Mouse (Mus musculus): ENCODE measurements around the gene Snrpa1. TPM values are rescaled to one million over a fixed set of nuclear protein-coding genes. Genes with fewer than 3 reads are reported as not detected.

Snrpa1 gene
- polyA plus RNA-seq, 1 experiment from 2014 or later = 133 TPM

DNA sequence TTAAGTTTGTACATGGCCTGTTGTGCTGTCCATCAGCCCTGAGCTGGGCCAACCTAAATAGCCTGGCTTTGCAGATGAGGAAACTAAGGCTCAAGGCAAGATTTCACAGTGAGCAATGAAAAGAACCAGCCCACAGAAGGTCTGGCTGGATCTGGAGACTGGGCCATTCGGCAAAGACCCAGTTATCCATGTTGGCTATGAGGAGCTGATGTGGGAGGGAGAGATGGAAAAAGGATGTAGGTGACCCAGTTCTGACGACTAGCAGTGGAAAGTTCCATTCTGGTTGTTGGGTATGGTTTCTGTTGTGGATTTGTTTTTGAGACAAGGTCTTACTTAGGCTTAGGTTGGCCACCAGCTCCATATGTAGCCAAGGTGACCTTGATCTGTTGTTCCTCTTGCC lies 29.3 kb downstream of the Snrpa1 start:
- WGBS = 89% methylated on average over 2 of the region's 2 CpGs
- no peak for ATAC-seq
- Histone ChIP-seq H3K36me3 (ENCODE audit: control insufficient read depth, insufficient read depth, low read length) (peaks cover 27% of the 10 kb centered on the region), H3K27ac (ENCODE audit: low read length) (no peak overlapping the region), H3K9me3 (replicated peaks; ENCODE audit: control insufficient read depth, low read length, poor library complexity, severe bottlenecking) (no peaks in the 10 kb centered on the region), H3K4me2 (ENCODE audit: low read length) (no peak overlapping the region), H3K27me3 (ENCODE audit: control insufficient read depth, insufficient read depth, low read depth, low read length) (no peaks in the 10 kb centered on the region), H3K4me3 (ENCODE audit: low read depth, low read length) (no peak overlapping the region), H3K9ac (ENCODE audit: low read depth, low read length) (no peak overlapping the region), H3K4me1 (ENCODE audit: control insufficient read depth, insufficient read depth, low read length) (no peaks in the 10 kb centered on the region)

DNA sequence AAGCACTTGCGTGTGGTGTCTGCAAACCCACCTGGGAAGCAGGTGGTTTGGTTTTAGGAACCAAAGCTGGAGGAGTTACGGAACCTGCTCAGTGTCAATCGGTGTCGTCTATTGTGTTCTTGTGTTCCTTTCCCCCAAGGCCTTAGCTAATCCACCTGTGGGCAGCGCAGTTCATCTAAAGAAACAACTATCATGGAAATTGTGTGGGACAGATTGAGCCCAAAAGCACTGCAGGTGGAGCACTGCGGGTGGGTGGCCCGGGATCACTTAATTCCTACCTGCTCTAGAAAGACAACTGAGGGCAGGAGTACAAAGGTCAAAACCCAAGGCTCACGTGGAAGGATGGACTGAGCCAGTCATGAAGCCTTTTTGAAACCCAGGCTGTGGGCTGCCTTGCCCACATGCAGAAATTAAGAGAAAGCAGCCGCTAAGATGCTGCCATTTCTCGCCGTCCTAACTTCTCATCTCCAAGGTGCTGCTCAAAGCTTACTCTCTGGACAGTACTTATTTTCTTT lies 31.9 kb downstream of the Snrpa1 start:
- no peak overlapping the region for H3K9ac ChIP-seq (ENCODE audit: low read depth, low read length)
- no peaks in the 10 kb centered on the region for H3K4me1 ChIP-seq (ENCODE audit: control insufficient read depth, insufficient read depth, low read length)
- no peak overlapping the region for H3K27ac ChIP-seq (ENCODE audit: low read length)
- 84% methylated on average over 11 of the region's 11 CpGs for WGBS
- ATAC-seq = no peak
- no peak overlapping the region for H3K4me3 ChIP-seq (ENCODE audit: low read depth, low read length)
- H3K4me2 ChIP-seq (ENCODE audit: low read length) = no peak overlapping the region
- no peaks in the 10 kb centered on the region for H3K9me3 ChIP-seq (replicated peaks; ENCODE audit: control insufficient read depth, low read length, poor library complexity, severe bottlenecking)
- peaks cover 18% of the 10 kb centered on the region for H3K36me3 ChIP-seq (ENCODE audit: control insufficient read depth, insufficient read depth, low read length)
- H3K27me3 ChIP-seq (ENCODE audit: control insufficient read depth, insufficient read depth, low read depth, low read length) = no peaks in the 10 kb centered on the region

DNA sequence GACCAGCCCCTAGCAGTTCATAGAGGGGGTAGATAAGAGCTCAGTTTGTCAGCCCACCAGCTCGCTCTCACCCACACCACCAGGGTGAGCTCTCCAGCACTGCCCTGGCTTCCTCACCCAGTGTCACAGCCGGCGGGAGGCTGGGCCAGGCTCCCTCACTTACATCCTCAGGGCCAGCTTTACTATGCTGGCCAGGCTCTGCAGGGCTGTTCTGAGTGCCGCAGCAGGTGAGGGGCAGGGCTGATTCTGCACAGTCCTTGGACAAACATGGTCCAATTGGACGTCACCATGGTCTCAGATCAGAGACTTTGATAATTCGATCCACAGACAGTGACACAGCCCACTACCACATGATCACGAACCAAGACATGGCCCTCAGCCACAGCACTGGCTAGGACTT lies 32.8 kb downstream of the Snrpa1 start:
- Histone ChIP-seq H3K36me3 (ENCODE audit: control insufficient read depth, insufficient read depth, low read length) (peaks cover 18% of the 10 kb centered on the region), H3K27me3 (ENCODE audit: control insufficient read depth, insufficient read depth, low read depth, low read length) (no peaks in the 10 kb centered on the region), H3K27ac (ENCODE audit: low read length) (no peak overlapping the region), H3K9ac (ENCODE audit: low read depth, low read length) (no peak overlapping the region), H3K4me2 (ENCODE audit: low read length) (no peak overlapping the region), H3K4me1 (ENCODE audit: control insufficient read depth, insufficient read depth, low read length) (no peaks in the 10 kb centered on the region), H3K9me3 (replicated peaks; ENCODE audit: control insufficient read depth, low read length, poor library complexity, severe bottlenecking) (no peaks in the 10 kb centered on the region), H3K4me3 (ENCODE audit: low read depth, low read length) (no peak overlapping the region)
- ATAC-seq = no peak
- 87% methylated on average over 7 of the region's 7 CpGs for WGBS

DNA sequence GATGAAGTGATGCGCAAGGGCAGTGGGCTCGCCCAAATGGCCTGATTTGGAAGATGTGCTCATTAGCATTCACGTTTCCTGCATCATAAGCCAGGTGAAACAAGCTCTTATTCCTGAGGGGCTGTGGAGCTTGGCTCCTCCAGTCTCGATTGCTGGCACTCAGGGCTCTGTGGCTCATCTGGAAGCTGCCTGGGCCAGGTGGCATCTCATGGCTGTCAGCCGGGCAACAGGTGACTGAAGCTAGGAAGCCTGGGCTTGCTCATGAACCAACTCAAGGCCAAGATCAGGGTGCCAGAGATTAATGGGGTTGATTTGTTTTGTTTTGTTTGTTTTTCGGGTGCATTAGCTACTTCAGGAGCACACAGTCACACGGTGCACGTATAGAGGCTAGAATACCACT lies 33.9 kb downstream of the Snrpa1 start:
- H3K27ac ChIP-seq (ENCODE audit: low read length) = no peak overlapping the region
- H3K36me3 ChIP-seq (ENCODE audit: control insufficient read depth, insufficient read depth, low read length) = peaks cover 13% of the 10 kb centered on the region
- no peaks in the 10 kb centered on the region for H3K27me3 ChIP-seq (ENCODE audit: control insufficient read depth, insufficient read depth, low read depth, low read length)
- no peaks in the 10 kb centered on the region for H3K9me3 ChIP-seq (replicated peaks; ENCODE audit: control insufficient read depth, low read length, poor library complexity, severe bottlenecking)
- no peak for ATAC-seq
- no peak overlapping the region for H3K4me3 ChIP-seq (ENCODE audit: low read depth, low read length)
- no peak overlapping the region for H3K9ac ChIP-seq (ENCODE audit: low read depth, low read length)
- WGBS = 92% methylated on average over 8 of the region's 8 CpGs
- no peaks in the 10 kb centered on the region for H3K4me1 ChIP-seq (ENCODE audit: control insufficient read depth, insufficient read depth, low read length)
- H3K4me2 ChIP-seq (ENCODE audit: low read length) = no peak overlapping the region

DNA sequence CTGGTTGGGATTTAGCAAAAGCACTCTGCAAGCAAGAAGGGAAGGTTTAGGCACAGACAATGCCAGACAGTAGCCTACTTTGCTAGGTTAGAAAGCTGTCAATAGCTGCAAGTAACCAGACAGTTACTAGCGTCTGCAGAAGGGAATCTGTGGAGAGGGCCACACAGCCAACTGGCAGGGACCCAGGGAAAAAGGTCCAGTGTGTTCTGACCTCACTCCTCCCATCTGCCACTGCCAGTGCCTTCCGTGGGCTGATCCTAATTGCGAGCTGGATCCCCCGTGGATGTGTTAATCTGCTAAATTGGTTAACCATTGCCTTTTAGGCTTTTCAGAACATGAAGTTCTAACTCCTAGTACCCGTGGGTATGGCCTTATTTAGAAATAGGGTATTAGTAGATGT lies 35.3 kb downstream of the Snrpa1 start:
- no peak for ATAC-seq
- peaks cover 8% of the 10 kb centered on the region for H3K36me3 ChIP-seq (ENCODE audit: control insufficient read depth, insufficient read depth, low read length)
- H3K4me2 ChIP-seq (ENCODE audit: low read length) = no peak overlapping the region
- no peaks in the 10 kb centered on the region for H3K9me3 ChIP-seq (replicated peaks; ENCODE audit: control insufficient read depth, low read length, poor library complexity, severe bottlenecking)
- H3K4me3 ChIP-seq (ENCODE audit: low read depth, low read length) = no peak overlapping the region
- no peaks in the 10 kb centered on the region for H3K4me1 ChIP-seq (ENCODE audit: control insufficient read depth, insufficient read depth, low read length)
- no peak overlapping the region for H3K9ac ChIP-seq (ENCODE audit: low read depth, low read length)
- WGBS = 68% methylated on average over 5 of the region's 5 CpGs
- no peak overlapping the region for H3K27ac ChIP-seq (ENCODE audit: low read length)
- H3K27me3 ChIP-seq (ENCODE audit: control insufficient read depth, insufficient read depth, low read depth, low read length) = no peaks in the 10 kb centered on the region

DNA sequence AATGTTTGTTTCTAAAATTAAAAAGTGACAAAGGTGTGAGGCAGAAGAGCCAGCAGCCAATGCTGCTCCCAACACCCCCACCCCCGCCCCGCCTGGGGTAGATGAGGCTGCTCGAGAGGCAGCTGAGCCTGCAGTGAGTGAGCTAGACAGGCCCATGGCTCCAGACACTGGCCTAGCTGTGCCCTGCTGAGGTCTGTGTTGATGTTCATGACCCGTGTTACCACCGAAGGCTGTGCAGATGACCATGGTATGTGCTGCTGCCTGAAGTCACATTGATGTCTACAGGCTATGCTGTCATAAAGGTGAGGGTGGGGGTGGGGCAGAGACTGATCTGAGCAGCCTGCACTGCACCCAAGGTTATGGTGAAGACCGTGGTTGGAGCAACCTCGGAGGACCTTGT lies 40.0 kb downstream of the Snrpa1 start:
- Histone ChIP-seq H3K9ac (ENCODE audit: low read depth, low read length) (no peak overlapping the region), H3K9me3 (replicated peaks; ENCODE audit: control insufficient read depth, low read length, poor library complexity, severe bottlenecking) (no peaks in the 10 kb centered on the region), H3K27ac (ENCODE audit: low read length) (no peak overlapping the region), H3K4me2 (ENCODE audit: low read length) (no peak overlapping the region), H3K36me3 (ENCODE audit: control insufficient read depth, insufficient read depth, low read length) (no peaks in the 10 kb centered on the region), H3K27me3 (ENCODE audit: control insufficient read depth, insufficient read depth, low read depth, low read length) (no peaks in the 10 kb centered on the region), H3K4me3 (ENCODE audit: low read depth, low read length) (no peak overlapping the region), H3K4me1 (ENCODE audit: control insufficient read depth, insufficient read depth, low read length) (no peaks in the 10 kb centered on the region)
- no peak for ATAC-seq
- WGBS = 83% methylated on average over 7 of the region's 7 CpGs

DNA sequence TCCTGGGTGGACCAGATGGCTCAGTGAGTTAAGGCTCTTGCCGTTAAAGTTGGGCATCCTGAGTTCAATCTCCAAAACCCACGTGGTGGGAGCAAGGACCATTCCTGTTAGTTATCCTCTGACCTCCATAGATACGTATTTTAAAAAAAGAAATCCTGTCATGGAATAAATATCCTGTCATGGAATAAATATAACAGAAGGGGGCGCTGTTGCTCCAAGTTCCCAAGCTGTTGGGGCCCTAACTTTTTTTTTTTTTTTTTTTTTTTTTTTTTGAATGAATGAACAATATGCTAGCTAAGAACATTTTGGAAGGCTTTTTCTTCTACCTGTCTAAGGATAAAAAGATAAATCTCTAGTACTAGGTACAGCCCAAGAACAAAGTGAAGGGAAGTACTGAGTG lies 43.1 kb downstream of the Snrpa1 start:
- Histone ChIP-seq H3K9ac (ENCODE audit: low read depth, low read length) (no peak overlapping the region), H3K9me3 (replicated peaks; ENCODE audit: control insufficient read depth, low read length, poor library complexity, severe bottlenecking) (no peaks in the 10 kb centered on the region), H3K4me1 (ENCODE audit: control insufficient read depth, insufficient read depth, low read length) (no peaks in the 10 kb centered on the region), H3K36me3 (ENCODE audit: control insufficient read depth, insufficient read depth, low read length) (no peaks in the 10 kb centered on the region), H3K27ac (ENCODE audit: low read length) (no peak overlapping the region), H3K4me2 (ENCODE audit: low read length) (no peak overlapping the region), H3K4me3 (ENCODE audit: low read depth, low read length) (no peak overlapping the region), H3K27me3 (ENCODE audit: control insufficient read depth, insufficient read depth, low read depth, low read length) (peaks cover 3% of the 10 kb centered on the region; the same call in 1 of the 2 replicates)
- 3% methylated on average over 4 of the region's 4 CpGs for WGBS
- ATAC-seq = no peak

DNA sequence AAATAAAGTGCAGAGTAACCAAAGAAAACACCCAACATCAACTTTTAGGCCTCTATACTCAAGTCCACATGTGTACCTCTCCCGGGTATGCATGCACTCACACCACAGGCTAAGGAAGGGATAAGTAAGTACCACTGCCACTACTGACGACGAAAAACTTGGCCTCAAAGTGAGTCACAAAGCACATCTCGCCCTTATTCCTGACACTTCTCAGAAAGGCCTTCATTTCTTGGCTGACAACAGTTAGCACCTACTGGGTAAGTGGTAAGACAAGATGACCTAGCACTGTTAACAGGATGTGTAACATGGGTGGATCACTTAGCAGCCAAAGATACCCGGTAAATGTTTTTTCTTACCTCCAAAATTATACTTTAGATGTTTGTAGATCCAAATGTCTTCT lies 45.7 kb downstream of the Snrpa1 start:
- Histone ChIP-seq H3K9me3 (replicated peaks; ENCODE audit: control insufficient read depth, low read length, poor library complexity, severe bottlenecking) (no peaks in the 10 kb centered on the region), H3K27me3 (ENCODE audit: control insufficient read depth, insufficient read depth, low read depth, low read length) (peaks cover 5% of the 10 kb centered on the region; the same call in 1 of the 2 replicates), H3K4me1 (ENCODE audit: control insufficient read depth, insufficient read depth, low read length) (0 out of 2 replicates have a peak, but pooled peaks cover 3% of the 10 kb centered on the region), H3K4me3 (ENCODE audit: low read depth, low read length) (no peak overlapping the region), H3K4me2 (ENCODE audit: low read length) (no peak overlapping the region), H3K27ac (ENCODE audit: low read length) (no peak overlapping the region), H3K36me3 (ENCODE audit: control insufficient read depth, insufficient read depth, low read length) (no peaks in the 10 kb centered on the region), H3K9ac (ENCODE audit: low read depth, low read length) (no peak overlapping the region)
- 93% methylated on average over 5 of the region's 5 CpGs for WGBS
- ATAC-seq = no peak

DNA sequence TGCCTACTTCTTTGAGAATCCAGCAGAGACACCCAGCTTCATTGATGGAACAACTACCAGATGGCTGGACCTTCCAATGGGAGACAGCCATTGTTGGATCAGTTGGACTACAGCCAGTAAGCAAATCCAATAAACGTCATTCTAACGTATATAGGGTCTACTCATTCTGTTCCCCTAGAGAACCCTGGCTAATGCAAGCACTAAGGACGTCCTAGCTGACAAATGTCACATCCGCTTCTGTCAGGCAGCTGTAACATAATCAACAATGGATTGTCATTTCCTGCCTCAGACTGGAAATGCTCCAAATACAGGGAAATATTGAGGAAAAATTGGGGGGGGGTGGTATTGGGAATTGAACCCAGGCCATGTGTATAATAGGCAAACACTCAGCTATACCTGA lies 47.0 kb downstream of the Snrpa1 start:
- Histone ChIP-seq H3K9ac (ENCODE audit: low read depth, low read length) (no peak overlapping the region), H3K36me3 (ENCODE audit: control insufficient read depth, insufficient read depth, low read length) (no peaks in the 10 kb centered on the region), H3K27me3 (ENCODE audit: control insufficient read depth, insufficient read depth, low read depth, low read length) (peaks cover 5% of the 10 kb centered on the region; the same call in 1 of the 2 replicates), H3K27ac (ENCODE audit: low read length) (no peak overlapping the region), H3K9me3 (replicated peaks; ENCODE audit: control insufficient read depth, low read length, poor library complexity, severe bottlenecking) (no peaks in the 10 kb centered on the region), H3K4me1 (ENCODE audit: control insufficient read depth, insufficient read depth, low read length) (peaks cover 5% of the 10 kb centered on the region), H3K4me3 (ENCODE audit: low read depth, low read length) (no peak overlapping the region), H3K4me2 (ENCODE audit: low read length) (no peak overlapping the region)
- no peak for ATAC-seq
- 62% methylated on average over 4 of the region's 4 CpGs for WGBS

Data from midbrain, embryonic 16.5 days (tissue).